Mouse (Mus musculus): ENCODE data around the gene Rcan1. TPM values are rescaled to one million over a fixed set of nuclear protein-coding genes. Genes with fewer than 3 reads are reported as not detected.
A peak's percentile ranks its signal among the peaks of the same experiment; 100 is the strongest.

Gene Rcan1
- total RNA-seq, 2 experiments from 2014 or later: 49.3 to 53.5 TPM

GRCm38 (mm10) chr16:92376976-92377375 lies 93.7 kb downstream of the Rcan1 start:
- peak in 1 of 2 experiments; percentile 32 for DNase-seq (ENCODE audit: extremely low spot score in 1 of 2, low spot score in 2 of 2)

GRCm38 (mm10) chr16:92371623-92372022 lies 99.0 kb downstream of the Rcan1 start:
- DNase-seq (ENCODE audit: extremely low spot score in 1 of 2, low spot score in 2 of 2): no peak

More at GRCm38 (mm10) chr16:92376976-92377375, 93.7 kb downstream of the Rcan1 start:
- intact Hi-C loops (cut with DNase I): no loop called here

DNA sequence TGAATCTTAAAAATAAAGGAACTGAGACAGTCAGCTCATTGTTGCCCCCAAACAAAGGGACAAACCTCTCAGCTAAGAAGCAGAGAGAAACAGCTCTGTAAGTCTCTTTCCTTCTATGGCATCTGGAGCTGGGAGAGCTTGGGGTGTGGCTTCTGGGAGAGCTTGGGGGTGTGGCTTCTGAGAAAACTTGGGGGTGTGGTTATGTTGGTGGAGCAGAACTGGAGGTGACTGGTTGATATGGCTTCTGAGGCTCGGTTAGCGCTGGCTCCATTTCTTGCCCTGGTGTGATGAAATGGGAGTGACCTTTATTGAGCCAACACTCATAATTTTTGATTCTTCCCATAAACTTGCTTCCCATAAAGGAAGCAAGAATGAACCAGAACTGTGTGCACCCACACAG lies 101.4 kb downstream of the Rcan1 start:
- intact Hi-C loops (cut with DNase I): no loop called here
- DNase-seq (ENCODE audit: extremely low spot score in 1 of 2, low spot score in 2 of 2): no peak

More at GRCm38 (mm10) chr16:92371623-92372022, 99.0 kb downstream of the Rcan1 start:
- intact Hi-C loops (cut with DNase I): no loop called here

- DNase-seq (ENCODE audit: extremely low spot score in 1 of 2, low spot score in 2 of 2): no peak
- intact Hi-C loops (cut with DNase I): no loop called here
These were observed 105.2 kb downstream of the Rcan1 start for GRCm38 (mm10) chr16:92365477-92365876.

GRCm38 (mm10) chr16:92360711-92361110 lies 110.0 kb downstream of the Rcan1 start:
- no peak for DNase-seq (ENCODE audit: extremely low spot score in 1 of 2, low spot score in 2 of 2)

GRCm38 (mm10) chr16:92359229-92359628 lies 111.4 kb downstream of the Rcan1 start, which contains the start of gene Kcne1:
Gene Kcne1, minus strand, starts transcription at chr16:92359468.
- DNase-seq (ENCODE audit: extremely low spot score in 1 of 2, low spot score in 2 of 2): no peak
- intact Hi-C loops (cut with DNase I): no loop called here

More at GRCm38 (mm10) chr16:92360711-92361110, 110.0 kb downstream of the Rcan1 start:
- intact Hi-C loops (cut with DNase I): no loop called here

DNA sequence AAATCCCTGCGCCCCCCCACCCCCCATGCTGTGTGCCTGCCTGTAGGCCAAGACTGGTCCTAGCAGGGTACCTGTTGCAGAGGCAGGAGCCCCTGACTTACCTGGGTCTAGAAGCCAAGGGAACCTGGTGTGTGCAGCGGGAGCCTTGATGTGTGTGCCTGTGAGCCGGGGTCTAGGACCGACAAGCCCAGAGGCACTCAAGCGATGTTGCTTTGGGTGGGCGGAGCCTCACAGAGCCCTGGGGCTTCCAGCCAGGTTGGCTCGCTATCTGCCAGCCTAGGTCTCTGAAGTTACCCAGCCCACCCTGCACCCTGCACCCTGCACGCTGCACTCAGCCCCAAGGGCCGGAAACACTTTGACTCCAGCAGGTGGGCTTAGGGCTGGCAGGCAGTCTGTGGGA lies 111.9 kb downstream of the Rcan1 start:
- no peak for DNase-seq (ENCODE audit: extremely low spot score in 1 of 2, low spot score in 2 of 2)
- intact Hi-C loops (cut with DNase I): no loop called here

DNA sequence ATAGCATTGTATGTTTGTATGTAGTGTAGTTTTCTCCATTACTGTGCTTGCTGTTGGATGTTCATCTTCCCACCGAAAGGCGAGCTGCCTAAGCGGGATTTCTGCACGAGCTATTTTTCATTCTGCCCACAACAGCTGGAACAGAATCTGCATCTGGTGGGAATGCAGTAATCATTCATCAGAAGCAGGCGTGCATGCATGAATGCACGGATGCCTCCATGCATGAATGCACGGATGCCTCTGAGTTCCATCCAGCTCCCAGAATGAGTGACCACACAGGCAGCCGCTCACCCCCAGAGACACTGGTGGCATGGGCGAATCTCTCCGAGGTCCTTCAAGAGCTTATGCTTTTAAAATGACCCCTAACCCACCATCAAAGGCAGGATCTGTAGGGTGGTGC lies 113.1 kb downstream of the Rcan1 start:
- no peak for DNase-seq (ENCODE audit: extremely low spot score in 1 of 2, low spot score in 2 of 2)
- intact Hi-C loops (cut with DNase I): no loop called here

- intact Hi-C loops (cut with DNase I): no loop called here
- no peak for DNase-seq (ENCODE audit: extremely low spot score in 1 of 2, low spot score in 2 of 2)
These were observed 113.6 kb downstream of the Rcan1 start for GRCm38 (mm10) chr16:92357023-92357422.

GRCm38 (mm10) chr16:92355982-92356381 lies 114.7 kb downstream of the Rcan1 start:
- intact Hi-C loops (cut with DNase I): no loop called here
- no peak for DNase-seq (ENCODE audit: extremely low spot score in 1 of 2, low spot score in 2 of 2)

DNA sequence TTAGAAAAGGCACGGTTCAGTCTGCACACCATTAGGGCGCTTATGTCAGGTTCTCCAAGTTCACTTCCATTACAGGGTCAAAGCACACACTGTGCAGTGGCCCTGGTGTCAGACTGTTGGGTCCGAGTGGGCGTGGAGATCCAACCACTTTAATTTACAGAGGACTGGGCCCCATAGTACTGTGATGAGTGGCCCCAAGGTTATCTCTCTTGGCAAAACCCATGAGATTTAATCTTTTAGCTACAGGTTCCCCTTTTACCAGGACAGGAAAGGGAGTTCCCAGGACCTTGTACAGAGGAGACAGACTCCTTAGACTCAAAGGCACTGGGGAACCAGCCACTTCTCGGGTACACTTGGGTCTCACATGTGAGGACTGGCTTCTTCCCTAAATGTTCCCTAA lies 115.3 kb downstream of the Rcan1 start:
- intact Hi-C loops (cut with DNase I): no loop called here

GRCm38 (mm10) chr16:92353897-92354296 lies 116.8 kb downstream of the Rcan1 start:
- intact Hi-C loops (cut with DNase I): no loop called here
- no peak for DNase-seq (ENCODE audit: extremely low spot score in 1 of 2, low spot score in 2 of 2)

More for the DNA sequence above, 115.3 kb downstream of the Rcan1 start:
- no peak for DNase-seq (ENCODE audit: extremely low spot score in 1 of 2, low spot score in 2 of 2)

- intact Hi-C loops (cut with DNase I): no loop called here
- no peak for DNase-seq (ENCODE audit: extremely low spot score in 1 of 2, low spot score in 2 of 2)
These were observed 117.4 kb downstream of the Rcan1 start for GRCm38 (mm10) chr16:92353295-92353694.

DNA sequence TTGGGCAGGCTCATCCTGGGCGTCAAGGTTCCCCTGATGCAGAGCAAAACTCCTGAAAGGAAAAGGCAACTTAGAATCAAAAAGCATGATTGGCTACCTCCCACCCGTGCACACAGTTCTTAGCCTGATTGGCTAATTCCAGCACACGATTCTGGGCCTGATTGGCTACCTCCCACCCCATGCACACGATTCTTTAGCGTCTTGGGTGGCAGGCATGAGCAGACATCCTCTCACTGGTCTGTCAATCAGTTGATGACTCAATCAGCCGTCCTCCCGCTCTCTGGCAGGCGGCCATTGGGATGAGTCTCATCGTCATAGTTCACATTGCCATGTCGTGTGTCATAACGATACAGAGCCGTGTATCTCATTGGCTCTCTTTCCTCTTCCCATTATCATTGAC lies 121.7 kb downstream of the Rcan1 start:
- DNase-seq (ENCODE audit: extremely low spot score in 1 of 2, low spot score in 2 of 2): no peak
- intact Hi-C loops (cut with DNase I): no loop called here

- DNase-seq (ENCODE audit: extremely low spot score in 1 of 2, low spot score in 2 of 2): peak in 1 of 2 experiments; percentile 56
- intact Hi-C loops (cut with DNase I): no loop called here
These were observed 124.3 kb downstream of the Rcan1 start for GRCm38 (mm10) chr16:92346297-92346916.

DNA sequence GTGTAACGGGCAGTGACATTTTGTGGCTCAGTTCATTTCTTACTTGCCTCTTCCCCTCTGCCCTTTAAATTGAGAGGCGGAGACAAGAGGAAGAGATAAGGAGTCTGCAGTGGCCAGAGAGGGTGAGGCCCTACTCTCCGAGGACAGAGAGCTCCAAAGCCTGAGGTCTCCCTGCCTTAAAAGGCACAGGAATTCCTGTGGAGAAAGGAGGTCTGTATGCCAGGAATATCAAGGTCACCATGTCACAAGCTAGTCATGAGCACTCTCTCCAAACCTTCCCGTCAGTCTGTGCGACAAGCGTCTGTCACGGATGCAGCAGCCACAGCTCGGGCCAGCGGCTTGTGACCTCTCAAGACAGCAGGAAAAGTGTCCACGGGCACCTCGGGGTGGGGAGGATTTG lies 125.5 kb downstream of the Rcan1 start:
- DNase-seq (ENCODE audit: extremely low spot score in 1 of 2, low spot score in 2 of 2): no peak
- intact Hi-C loops (cut with DNase I): no loop called here

Other genes with a start within 250 kb of the Rcan1 start
- gene Kcne2, start 178.5 kb downstream of the Rcan1 start, total RNA-seq (2021): under 1 TPM; 0.21 to 0.34 TPM
- 10 to 100 TPM; 13.3 to 13.6 TPM for gene Smim11, start 169.6 kb downstream of the Rcan1 start, total RNA-seq (2021)
- not detected for gene Fam243, start 149.4 kb downstream of the Rcan1 start, total RNA-seq (2021)
- gene Kcne1, start 111.4 kb downstream of the Rcan1 start, total RNA-seq (2021): not detected
- gene Clic6, start 14.9 kb upstream of the Rcan1 start, total RNA-seq (2021): under 1 TPM; 0.53 to 0.77 TPM

Measured in left cerebral cortex, postnatal 10 days (tissue).